Mouse (Mus musculus) midbrain, postnatal 0 days (tissue): ENCODE results near the gene Terb1. TPM values are rescaled to one million over a fixed set of nuclear protein-coding genes. Genes with fewer than 3 reads are reported as not detected.
A peak's percentile ranks its signal among the peaks of the same experiment; 100 is the strongest.

Experiments used
- ATAC-seq: fragments of 200-750 bp; cut with Nextera tagmentation; 2 replicates; pipeline ENCODE4 v1.8.0; 2017; ENCODE audit warnings: moderate number of reproducible peaks, mild to moderate bottlenecking, moderate TSS enrichment, moderate library complexity; ENCODE audit not compliant: low FRiP score
- DNase-seq: peaks from one replicate; pipeline ENCODE4 v3.0.0-alpha.2; 2015; ENCODE audit warnings: low spot score
- H3K27ac ChIP-seq: fragments of 300-500 bp; sonication (generic); 2 replicates; pipeline ENCODE4 v1.5.1; 2014; ENCODE audit warnings: low read depth, mild to moderate bottlenecking, low read length, mixed read lengths
- H3K27me3 ChIP-seq: fragments of 300-500 bp; sonication (generic); 2 replicates; pipeline ENCODE4 v1.6.1; 2014; ENCODE audit warnings: low read length, control low read depth, mixed read lengths; ENCODE audit not compliant: insufficient read depth
- H3K36me3 ChIP-seq: fragments of 300-500 bp; sonication (generic); 2 replicates; pipeline ENCODE4 v1.6.1; 2014; ENCODE audit warnings: low read length, control low read depth, mixed read lengths; ENCODE audit not compliant: insufficient read depth
- H3K4me1 ChIP-seq: fragments of 300-500 bp; sonication (generic); 2 replicates; pipeline ENCODE4 v1.6.1; 2014; ENCODE audit warnings: mild to moderate bottlenecking, control low read depth, antibody characterized with exemption, low read length, mixed read lengths; ENCODE audit not compliant: insufficient read depth
- H3K4me2 ChIP-seq: fragments of 300-500 bp; sonication (generic); 2 replicates; pipeline ENCODE4 v1.6.1; 2014; ENCODE audit warnings: low read depth, mild to moderate bottlenecking, low read length, mixed read lengths; ENCODE audit not compliant: poor library complexity, severe bottlenecking
- H3K4me3 ChIP-seq: fragments of 300-500 bp; sonication (generic); 2 replicates; pipeline ENCODE4 v1.5.1; 2014; ENCODE audit warnings: low read depth, mild to moderate bottlenecking, low read length, moderate library complexity
- H3K9ac ChIP-seq: fragments of 300-500 bp; sonication (generic); replicated peaks from 2 replicates; pipeline ENCODE4 v1.6.1; 2014; ENCODE audit warnings: mild to moderate bottlenecking, low read length, moderate library complexity, mixed read lengths; ENCODE audit not compliant: poor library complexity, severe bottlenecking
- H3K9me3 ChIP-seq: fragments of 300-500 bp; sonication (generic); 2 replicates; pipeline ENCODE4 v1.6.1; 2016; ENCODE audit warnings: low read length, control low read depth
- CTCF ChIP-seq: IDR thresholded peaks from 2 replicates; pipeline ENCODE4 v1.5.1; 2016; ENCODE audit warnings: antibody characterized with exemption, mild to moderate bottlenecking
- WGBS: fragments of 180-500 bp; shearing (Covaris S2); extraction: QIAGEN DNeasy Blood & Tissue Kit; methylation state at CpG from one replicate; pipeline ENCODE4 v1.1.7; 2014; 5-methylcytosine and 5-hydroxymethylcytosine counted together
- polyA plus RNA-seq: library from polyadenylated mRNA; unstranded; fragments of >200 nt; fragmentation: Nextera tagmentation; extraction: Ambion mirVana; gene quantifications from 2 replicates; pipeline ENCODE4 v1.2.1, GENCODE M21; 2015
- total RNA-seq: library from RNA; depleted of rRNA; stranded (reverse); fragments of >200 nt; gene quantifications from 2 replicates; pipeline ENCODE4 v1.2.3, GENCODE M21; 2014; rRNA removed

Terb1 gene
- total RNA-seq (0.71 and 0.85 TPM in 2 replicates), polyA plus RNA-seq (0.68 and 0.81 TPM in 2 replicates)

DNA sequence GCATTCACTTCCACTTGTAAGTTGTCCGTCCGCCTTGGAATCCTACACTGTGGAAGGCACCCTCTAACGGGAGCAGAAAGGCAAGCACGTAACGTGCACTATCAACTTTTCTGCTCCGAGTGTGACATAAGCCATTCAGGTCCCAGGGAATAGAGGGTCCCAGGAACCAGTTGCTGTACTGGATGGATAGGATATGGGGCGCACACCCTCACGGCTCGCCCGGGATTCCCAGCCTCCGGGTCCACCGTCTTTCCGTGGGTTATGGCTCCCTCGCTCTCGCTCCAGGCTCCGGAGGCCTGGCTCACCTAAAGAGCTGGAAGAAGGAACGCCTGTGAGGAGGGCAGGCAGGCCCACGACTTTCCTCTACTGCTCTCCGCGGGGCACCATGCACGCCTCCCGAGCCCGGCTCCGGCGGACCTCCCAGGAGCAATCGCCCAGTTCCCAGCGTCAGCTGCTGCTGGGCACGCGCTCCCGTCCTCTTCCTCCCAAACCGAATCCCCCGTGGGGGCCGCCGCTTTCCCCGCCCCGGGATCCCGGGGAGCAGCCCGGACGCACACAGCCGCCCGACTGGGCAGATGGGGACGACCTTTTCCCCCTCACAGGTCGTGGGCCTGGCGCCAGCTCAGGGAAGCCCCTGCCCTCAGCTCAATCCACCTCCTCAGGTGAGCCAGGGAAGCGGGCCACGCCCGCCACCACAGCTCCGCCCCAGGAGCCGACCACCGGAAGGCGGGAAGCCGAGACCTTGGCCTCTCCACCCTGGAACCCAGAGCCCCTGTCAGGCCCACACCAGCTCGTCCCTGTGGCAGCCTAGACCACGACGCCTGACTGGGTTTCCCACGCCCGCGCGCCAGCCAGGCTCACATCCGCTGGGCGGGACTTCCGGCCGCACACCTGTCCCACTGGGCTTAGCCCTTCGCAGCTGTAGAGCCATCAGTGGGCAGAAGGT, at the start of gene Terb1:
TSS of gene Terb1 (minus strand) at position 850 of the 946 bp plus-strand sequence.
- peak within 1 kb of the TSS; percentile 62 for H3K4me3 ChIP-seq
- no peaks in the 10 kb centered on the region for H3K27me3 ChIP-seq
- DNase-seq (peak; percentile 57), ATAC-seq (peak; percentile 85)
- H3K36me3 ChIP-seq: peaks cover 12% of the 10 kb centered on the region
- H3K9me3 ChIP-seq: no peaks in the 10 kb centered on the region
- peak within 1 kb of the TSS; percentile 99 for H3K4me2 ChIP-seq
- H3K4me1 ChIP-seq: 0 out of 2 replicates have a peak, but pooled peaks cover 5% of the 10 kb centered on the region
- H3K27ac ChIP-seq: peak within 1 kb of the TSS; percentile 57
- peak within 1 kb of the TSS; percentile 90 for H3K9ac ChIP-seq
- peak; percentile 41 for TF ChIP-seq CTCF
- 2% methylated on average over 60 of the region's 64 CpGs for WGBS

DNA sequence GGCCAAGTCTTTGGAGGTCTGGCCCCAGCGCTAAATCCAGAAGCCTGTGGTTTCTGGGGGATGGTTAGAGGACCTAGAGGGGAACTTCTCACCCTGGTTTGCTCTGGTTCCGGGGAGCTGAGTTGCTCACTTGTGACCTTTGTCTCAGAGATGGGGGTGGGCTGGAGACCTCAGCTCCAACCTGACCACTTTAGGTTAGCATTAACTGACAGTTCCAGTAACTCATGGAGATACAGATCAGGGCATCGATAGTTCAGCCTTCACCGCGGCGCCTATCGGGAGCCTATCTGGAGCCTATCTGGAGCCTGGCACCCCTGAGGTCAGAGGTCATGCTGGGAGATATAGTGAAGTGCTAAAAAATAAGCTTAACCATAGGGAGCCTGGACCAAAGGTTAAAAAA, 47.5 kb upstream of the Terb1 start:
- no peak overlapping the region for H3K4me3 ChIP-seq
- WGBS: 89% methylated on average over 7 of the region's 7 CpGs
- TF ChIP-seq CTCF: no peak
- no peaks in the 10 kb centered on the region for H3K9me3 ChIP-seq
- H3K4me1 ChIP-seq: no peaks in the 10 kb centered on the region
- no peaks in the 10 kb centered on the region for H3K36me3 ChIP-seq
- H3K27ac ChIP-seq: no peak overlapping the region
- H3K4me2 ChIP-seq: no peak overlapping the region
- DNase-seq (no peak), ATAC-seq (no peak)
- H3K27me3 ChIP-seq: no peaks in the 10 kb centered on the region
- H3K9ac ChIP-seq: no peak overlapping the region

DNA sequence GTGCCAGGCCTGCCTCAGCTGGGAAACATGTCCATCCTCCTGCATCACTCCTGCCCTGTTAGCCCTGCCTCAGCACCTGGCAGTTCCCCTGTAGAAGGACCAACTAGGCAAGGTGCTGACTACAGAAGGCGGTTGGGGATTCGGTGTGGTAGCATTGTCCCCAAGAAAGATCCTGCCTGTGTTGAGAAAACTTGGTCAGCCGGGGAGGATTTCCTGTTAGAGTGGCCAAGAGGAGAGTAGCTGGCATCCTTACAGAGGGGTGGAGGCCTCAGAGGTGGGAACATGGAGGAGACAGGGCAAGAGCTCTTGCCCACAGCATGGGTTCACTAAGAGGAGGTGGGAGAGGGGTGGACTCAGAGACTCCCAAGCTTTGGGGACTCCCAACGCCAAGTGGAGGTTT, 45.5 kb upstream of the Terb1 start:
- TF ChIP-seq CTCF: no peak

DNA sequence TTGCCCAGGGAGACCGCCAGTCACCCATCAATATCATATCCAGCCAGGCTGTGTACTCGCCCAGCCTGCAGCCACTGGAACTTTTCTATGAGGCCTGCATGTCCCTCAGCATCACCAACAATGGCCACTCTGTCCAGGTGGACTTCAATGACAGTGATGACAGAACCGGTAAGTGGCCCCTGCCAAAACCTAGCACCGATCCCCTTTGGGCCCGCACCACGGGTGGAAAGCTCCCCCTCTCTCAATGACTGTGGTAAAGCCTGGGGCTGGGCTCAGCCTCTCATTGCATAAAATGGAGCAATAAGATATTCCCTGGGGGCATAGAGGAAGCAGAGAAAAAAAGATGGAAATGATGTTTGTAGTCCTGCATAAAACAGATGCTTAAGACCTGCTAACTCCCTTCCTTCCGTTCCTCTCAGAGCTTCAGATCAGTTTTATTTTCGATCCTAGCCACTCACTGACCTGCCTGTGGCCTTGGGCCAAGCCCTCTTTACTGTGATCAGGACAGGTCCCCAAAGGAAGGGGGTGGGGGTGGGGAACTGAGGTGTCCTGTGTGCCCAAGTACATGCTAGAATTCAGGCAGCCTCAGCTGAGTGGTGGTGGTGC, 33.8 kb upstream of the Terb1 start:
- WGBS: 78% methylated on average over 8 of the region's 8 CpGs
- ATAC-seq (no peak), DNase-seq (no peak)
- peaks cover 7% of the 10 kb centered on the region; the same call in 1 of the 2 replicates for H3K4me1 ChIP-seq
- H3K4me2 ChIP-seq: no peak overlapping the region
- H3K36me3 ChIP-seq: no peaks in the 10 kb centered on the region
- no peak overlapping the region for H3K9ac ChIP-seq
- peaks cover 33% of the 10 kb centered on the region for H3K27me3 ChIP-seq
- no peak for TF ChIP-seq CTCF
- no peak overlapping the region for H3K27ac ChIP-seq
- no peaks in the 10 kb centered on the region for H3K9me3 ChIP-seq
- no peak overlapping the region for H3K4me3 ChIP-seq

More for the DNA sequence above, 45.5 kb upstream of the Terb1 start:
- 88% methylated on average over 4 of the region's 4 CpGs for WGBS
- ATAC-seq: no peak
- Histone ChIP-seq H3K4me3 (no peak overlapping the region), H3K4me2 (no peak overlapping the region), H3K4me1 (no peaks in the 10 kb centered on the region), H3K36me3 (no peaks in the 10 kb centered on the region), H3K27me3 (no peaks in the 10 kb centered on the region), H3K27ac (no peak overlapping the region), H3K9ac (no peak overlapping the region), H3K9me3 (no peaks in the 10 kb centered on the region)
- no peak for DNase-seq

DNA sequence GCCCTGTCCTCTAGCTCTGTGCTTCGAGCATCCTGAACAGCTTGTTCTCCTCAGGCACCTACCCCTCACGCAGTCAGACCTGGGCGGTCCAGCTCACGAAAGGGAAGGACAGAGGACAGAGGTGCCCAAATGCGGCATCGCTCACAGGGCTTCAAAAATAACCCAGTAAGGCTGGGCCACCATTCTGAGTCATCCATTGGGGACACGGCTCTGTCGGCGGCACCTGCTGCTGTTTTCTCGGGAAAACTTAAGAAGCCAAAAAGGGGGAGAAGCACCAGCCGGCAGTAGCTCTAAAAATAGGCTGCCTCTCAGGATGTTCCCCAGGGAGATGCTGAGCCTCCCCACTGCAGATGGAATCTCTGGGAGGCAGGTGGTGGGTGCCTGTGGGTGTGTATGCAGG, 32.5 kb upstream of the Terb1 start:
- H3K9me3 ChIP-seq: no peaks in the 10 kb centered on the region
- H3K27ac ChIP-seq: no peak overlapping the region
- no peak for TF ChIP-seq CTCF
- H3K4me2 ChIP-seq: peak overlapping the region; percentile 99; the same call in 1 of the 2 replicates
- ATAC-seq (no peak), DNase-seq (no peak)
- H3K4me1 ChIP-seq: peaks cover 7% of the 10 kb centered on the region; the same call in 1 of the 2 replicates
- WGBS: 14% methylated on average over 11 of the region's 11 CpGs
- no peaks in the 10 kb centered on the region for H3K36me3 ChIP-seq
- H3K9ac ChIP-seq: no peak overlapping the region
- peaks cover 38% of the 10 kb centered on the region for H3K27me3 ChIP-seq
- H3K4me3 ChIP-seq: peak overlapping the region; percentile 63; the same call in 1 of the 2 replicates

DNA sequence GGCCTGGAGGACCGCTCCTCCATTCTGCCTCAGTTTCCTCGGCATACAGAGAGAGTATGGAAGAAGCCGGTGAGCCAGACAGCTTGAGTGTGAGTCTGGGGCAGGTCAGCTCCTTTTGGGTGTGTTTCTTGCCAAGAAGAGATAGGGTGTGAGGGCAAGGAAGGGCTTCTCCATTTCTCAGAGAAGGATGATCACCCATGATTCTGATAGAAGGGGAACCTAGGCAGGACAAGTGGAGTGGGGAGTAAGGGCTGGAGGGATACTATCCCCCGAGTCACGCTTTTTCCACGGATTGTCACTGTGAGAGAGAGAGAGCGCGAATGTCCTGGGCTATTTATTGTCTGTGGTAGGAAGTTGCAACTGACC, 31.8 kb upstream of the Terb1 start:
- 12% methylated on average over 8 of the region's 8 CpGs for WGBS
- DNase-seq: no peak
- Histone ChIP-seq H3K4me3 (peak overlapping the region; percentile 63), H3K4me2 (peak overlapping the region; percentile 99), H3K9ac (0 out of 2 replicates have a peak overlapping the region, but pooled peaks have one; percentile 55), H3K36me3 (no peaks in the 10 kb centered on the region), H3K9me3 (no peaks in the 10 kb centered on the region), H3K27ac (no peak overlapping the region), H3K4me1 (peaks cover 7% of the 10 kb centered on the region; the same call in 1 of the 2 replicates), H3K27me3 (peaks cover 38% of the 10 kb centered on the region)
- TF ChIP-seq CTCF: no peak
- no peak for ATAC-seq
